Mouse (Mus musculus): ENCODE measurements around the gene Gp1bb. TPM values are rescaled to one million over a fixed set of nuclear protein-coding genes. Genes with fewer than 3 reads are reported as not detected.

Gp1bb gene
- total and polyA plus RNA-seq, 2 experiments from 2014 or later, result 2.1 to 3.0 TPM

DNA sequence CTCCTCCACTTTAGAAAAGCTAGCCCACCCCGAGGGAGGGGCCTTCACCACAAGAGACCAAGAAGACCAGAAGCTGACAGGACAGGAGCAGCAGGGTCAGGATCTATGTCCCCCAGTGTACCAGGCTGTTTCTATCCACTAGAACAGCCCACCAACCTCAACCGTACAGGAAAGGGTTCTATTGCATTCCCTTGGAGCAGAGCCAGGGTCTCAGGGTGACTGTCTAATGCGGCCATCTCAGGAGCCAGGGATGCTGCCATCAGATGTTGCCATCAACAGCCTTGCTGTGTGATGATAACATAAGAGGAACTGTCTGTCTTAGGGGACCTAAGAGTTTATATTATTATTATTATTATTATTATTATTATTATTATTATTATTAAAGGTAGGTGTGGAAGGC, 45.1 kb downstream of the Gp1bb start:
- no peak for TF ChIP-seq EP300 (IDR thresholded peaks at IDR 0.05; ENCODE audit: low read depth)
- no peak for TF ChIP-seq CTCF (IDR thresholded peaks at IDR 0.05; ENCODE audit: low read depth)
- no peaks in the 10 kb centered on the region for H3K36me3 ChIP-seq (replicated peaks; ENCODE audit: control insufficient read depth, insufficient read depth, low read length)
- DNase-seq (ENCODE audit: low spot score) (no peak), ATAC-seq (ENCODE audit: insufficient read depth, low read depth) (no peak)
- H3K9ac ChIP-seq (replicated peaks; ENCODE audit: low read depth, low read length), result no peak overlapping the region
- H3K4me3 ChIP-seq (ENCODE audit: low read depth, low read length), result no peak overlapping the region
- H3K9me3 ChIP-seq (replicated peaks; ENCODE audit: control insufficient read depth, low read length), result no peaks in the 10 kb centered on the region
- 30% methylated on average over 3 of the region's 3 CpGs for WGBS
- no peak overlapping the region for H3K27ac ChIP-seq (ENCODE audit: low read depth)
- peaks cover 40% of the 10 kb centered on the region for H3K27me3 ChIP-seq (ENCODE audit: control insufficient read depth, insufficient read depth, low read length)
- peaks cover 6% of the 10 kb centered on the region; the same call in 1 of the 2 replicates for H3K4me1 ChIP-seq (ENCODE audit: control insufficient read depth, insufficient read depth)
- no peak overlapping the region for H3K4me2 ChIP-seq (ENCODE audit: low read depth, low read length)

DNA sequence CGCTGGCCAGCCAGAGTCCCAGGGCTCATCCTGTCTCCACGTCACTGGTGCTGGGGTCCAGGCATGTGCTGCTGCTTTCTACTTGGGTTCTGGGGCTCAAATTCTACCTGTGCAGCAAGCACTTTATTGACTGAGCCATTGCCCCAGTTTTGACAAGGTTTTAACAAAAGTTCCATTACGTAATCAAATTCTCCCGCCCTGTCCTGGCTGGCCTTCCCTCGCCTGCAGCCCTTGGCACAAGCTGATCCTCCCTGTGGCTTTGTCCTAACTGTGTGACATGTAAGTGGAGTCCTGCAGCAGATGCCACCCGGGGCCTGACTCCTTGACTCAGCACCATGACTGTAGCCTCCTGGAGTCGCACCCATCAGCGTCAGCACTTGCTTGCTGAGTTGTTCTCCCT, 48.0 kb downstream of the Gp1bb start:
- no peaks in the 10 kb centered on the region for H3K4me1 ChIP-seq (ENCODE audit: control insufficient read depth, insufficient read depth)
- ATAC-seq (ENCODE audit: insufficient read depth, low read depth) (no peak), DNase-seq (ENCODE audit: low spot score) (no peak)
- H3K27me3 ChIP-seq (ENCODE audit: control insufficient read depth, insufficient read depth, low read length), result peaks cover 12% of the 10 kb centered on the region; the same call in 1 of the 2 replicates
- no peak overlapping the region for H3K4me2 ChIP-seq (ENCODE audit: low read depth, low read length)
- H3K36me3 ChIP-seq (replicated peaks; ENCODE audit: control insufficient read depth, insufficient read depth, low read length), result no peaks in the 10 kb centered on the region
- 52% methylated on average over 8 of the region's 8 CpGs for WGBS
- H3K4me3 ChIP-seq (ENCODE audit: low read depth, low read length), result no peak overlapping the region
- no peaks in the 10 kb centered on the region; the same call in 1 of the 2 replicates for H3K9me3 ChIP-seq (replicated peaks; ENCODE audit: control insufficient read depth, low read length)
- TF ChIP-seq CTCF (IDR thresholded peaks at IDR 0.05; ENCODE audit: low read depth) (no peak), EP300 (IDR thresholded peaks at IDR 0.05; ENCODE audit: low read depth) (no peak)
- no peak overlapping the region for H3K9ac ChIP-seq (replicated peaks; ENCODE audit: low read depth, low read length)
- H3K27ac ChIP-seq (ENCODE audit: low read depth), result no peak overlapping the region

Other genes with a start within 250 kb of the Gp1bb start
- gene Txnrd2, start 196.0 kb downstream of the Gp1bb start, total RNA-seq (2014; rRNA removed; ENCODE audit: low replicate concordance), result 12.7 and 14.7 TPM in 2 replicates
- 40.0 and 41.2 TPM in 2 replicates for gene Txnrd2, start 196.0 kb downstream of the Gp1bb start, polyA plus RNA-seq (2015; fragmentation: Nextera tagmentation; extraction: Ambion mirVana)
- gene Comt, start 195.6 kb downstream of the Gp1bb start, total RNA-seq (2014; rRNA removed; ENCODE audit: low replicate concordance), result 160 and 168 TPM in 2 replicates
- gene Comt, start 195.6 kb downstream of the Gp1bb start, polyA plus RNA-seq (2015; fragmentation: Nextera tagmentation; extraction: Ambion mirVana), result 155 and 158 TPM in 2 replicates
- gene Gnb1l, start 123.7 kb downstream of the Gp1bb start, total RNA-seq (2014; rRNA removed; ENCODE audit: low replicate concordance), result 0.43 and 2.2 TPM in 2 replicates
- 7.5 and 8.5 TPM in 2 replicates for gene Gnb1l, start 123.7 kb downstream of the Gp1bb start, polyA plus RNA-seq (2015; fragmentation: Nextera tagmentation; extraction: Ambion mirVana)
- 0.42 and 1.6 TPM in 2 replicates for gene Rtl10, start 123.5 kb downstream of the Gp1bb start, total RNA-seq (2014; rRNA removed; ENCODE audit: low replicate concordance)
- gene Rtl10, start 123.5 kb downstream of the Gp1bb start, polyA plus RNA-seq (2015; fragmentation: Nextera tagmentation; extraction: Ambion mirVana), result 0.94 and 1.2 TPM in 2 replicates
- 2.1 TPM in 1 of 2 replicates, not detected in the other for gene Tbx1, start 31.7 kb downstream of the Gp1bb start, total RNA-seq (2014; rRNA removed; ENCODE audit: low replicate concordance)
- 0.11 and 0.14 TPM in 2 replicates for gene Tbx1, start 31.7 kb downstream of the Gp1bb start, polyA plus RNA-seq (2015; fragmentation: Nextera tagmentation; extraction: Ambion mirVana)
- not detected in 2 replicates for gene Gm49601, start 4.0 kb upstream of the Gp1bb start, total RNA-seq (2014; rRNA removed; ENCODE audit: low replicate concordance)
- 0.32 and 0.34 TPM in 2 replicates for gene Gm49601, start 4.0 kb upstream of the Gp1bb start, polyA plus RNA-seq (2015; fragmentation: Nextera tagmentation; extraction: Ambion mirVana)
- gene Sept5, start 7.6 kb upstream of the Gp1bb start, total RNA-seq (2014; rRNA removed; ENCODE audit: low replicate concordance), result 8.7 and 12.3 TPM in 2 replicates
- 3.8 and 5.5 TPM in 2 replicates for gene Sept5, start 7.6 kb upstream of the Gp1bb start, polyA plus RNA-seq (2015; fragmentation: Nextera tagmentation; extraction: Ambion mirVana)
- gene Cldn5, start 154.4 kb upstream of the Gp1bb start, total RNA-seq (2014; rRNA removed; ENCODE audit: low replicate concordance), result 89.6 and 108 TPM in 2 replicates
- gene Cldn5, start 154.4 kb upstream of the Gp1bb start, polyA plus RNA-seq (2015; fragmentation: Nextera tagmentation; extraction: Ambion mirVana), result 44.8 and 54.2 TPM in 2 replicates
- 31.5 and 62.7 TPM in 2 replicates for gene Ufd1, start 189.4 kb upstream of the Gp1bb start, total RNA-seq (2014; rRNA removed; ENCODE audit: low replicate concordance)
- gene Ufd1, start 189.4 kb upstream of the Gp1bb start, polyA plus RNA-seq (2015; fragmentation: Nextera tagmentation; extraction: Ambion mirVana), result 70.2 and 74.4 TPM in 2 replicates
- 16.3 and 25.7 TPM in 2 replicates for gene Cdc45, start 189.6 kb upstream of the Gp1bb start, total RNA-seq (2014; rRNA removed; ENCODE audit: low replicate concordance)
- gene Cdc45, start 189.6 kb upstream of the Gp1bb start, polyA plus RNA-seq (2015; fragmentation: Nextera tagmentation; extraction: Ambion mirVana), result 10.3 and 12.1 TPM in 2 replicates
- gene 2510002D24Rik, start 214.2 kb upstream of the Gp1bb start, total RNA-seq (2014; rRNA removed; ENCODE audit: low replicate concordance), result 34.7 and 45.6 TPM in 2 replicates
- 30.6 and 32.9 TPM in 2 replicates for gene 2510002D24Rik, start 214.2 kb upstream of the Gp1bb start, polyA plus RNA-seq (2015; fragmentation: Nextera tagmentation; extraction: Ambion mirVana)
- gene Gm28539, start 214.2 kb upstream of the Gp1bb start, total RNA-seq (2014; rRNA removed; ENCODE audit: low replicate concordance), result 2.1 and 13.1 TPM in 2 replicates
- not detected in 2 replicates for gene Gm28539, start 214.2 kb upstream of the Gp1bb start, polyA plus RNA-seq (2015; fragmentation: Nextera tagmentation; extraction: Ambion mirVana)

All from heart, postnatal 0 days (tissue).